Mouse (Mus musculus) liver, embryonic 11.5 days (tissue): ENCODE measurements around the gene Vps37b. TPM values are rescaled to one million over a fixed set of nuclear protein-coding genes. Genes with fewer than 3 reads are reported as not detected.
A peak's percentile ranks its signal among the peaks of the same experiment; 100 is the strongest.

ENCODE experiments used
- ATAC-seq: fragments of 200-750 bp; cut with Nextera tagmentation; replicated peaks from 2 replicates; pipeline ENCODE4 v1.8.0; 2017; ENCODE audit warnings: moderate number of reproducible peaks, mild to moderate bottlenecking, moderate TSS enrichment, moderate library complexity; ENCODE audit not compliant: low FRiP score
- DNase-seq: peaks from one replicate; pipeline ENCODE4 v3.0.0-alpha.2; 2017; ENCODE audit warnings: low spot score
- H3K27ac ChIP-seq: fragments of 300-500 bp; sonication (generic); 2 replicates; pipeline ENCODE4 v1.5.1; 2014; ENCODE audit warnings: mild to moderate bottlenecking, low read depth, low read length, control low read depth
- H3K27me3 ChIP-seq: fragments of 300-500 bp; sonication (generic); replicated peaks from 2 replicates; pipeline ENCODE4 v1.6.1; 2014; ENCODE audit warnings: low read length, mixed read lengths; ENCODE audit not compliant: control insufficient read depth, insufficient read depth
- H3K36me3 ChIP-seq: fragments of 300-500 bp; sonication (generic); 2 replicates; pipeline ENCODE4 v1.6.1; 2014; ENCODE audit warnings: mild to moderate bottlenecking, low read length, moderate library complexity, mixed read lengths; ENCODE audit not compliant: control insufficient read depth, insufficient read depth
- H3K4me1 ChIP-seq: fragments of 300-500 bp; sonication (generic); replicated peaks from 2 replicates; pipeline ENCODE4 v1.6.1; 2014; ENCODE audit warnings: low read length, mixed read lengths; ENCODE audit not compliant: control insufficient read depth, insufficient read depth
- H3K4me2 ChIP-seq: fragments of 300-500 bp; sonication (generic); 2 replicates; pipeline ENCODE4 v1.6.1; 2014; ENCODE audit warnings: mild to moderate bottlenecking, control low read depth, moderate library complexity
- H3K4me3 ChIP-seq: fragments of 300-500 bp; sonication (generic); 2 replicates; pipeline ENCODE4 v1.5.1; 2014; ENCODE audit warnings: low read depth, low read length, control low read depth
- H3K9ac ChIP-seq: fragments of 300-500 bp; sonication (generic); 2 replicates; pipeline ENCODE4 v1.6.1; 2014; ENCODE audit warnings: low read depth, low read length, control low read depth
- H3K9me3 ChIP-seq: fragments of 300-500 bp; sonication (generic); 2 replicates; pipeline ENCODE4 v1.6.1; 2016; ENCODE audit warnings: low read length, inconsistent platforms, mixed read lengths; ENCODE audit not compliant: control insufficient read depth
- WGBS: fragments of 180-500 bp; shearing (Covaris S2); extraction: QIAGEN DNeasy Blood & Tissue Kit; methylation state at CpG from one replicate; pipeline ENCODE4 v1.1.7; 2014; 5-methylcytosine and 5-hydroxymethylcytosine counted together
- polyA plus RNA-seq: library from polyadenylated mRNA; unstranded; fragments of >200 nt; fragmentation: Nextera tagmentation; extraction: Ambion mirVana; gene quantifications from 2 replicates; pipeline ENCODE4 v1.2.1, GENCODE M21; 2014

Vps37b gene
- polyA plus RNA-seq, 1 experiment from 2014 or later, result 31.3 TPM

DNA sequence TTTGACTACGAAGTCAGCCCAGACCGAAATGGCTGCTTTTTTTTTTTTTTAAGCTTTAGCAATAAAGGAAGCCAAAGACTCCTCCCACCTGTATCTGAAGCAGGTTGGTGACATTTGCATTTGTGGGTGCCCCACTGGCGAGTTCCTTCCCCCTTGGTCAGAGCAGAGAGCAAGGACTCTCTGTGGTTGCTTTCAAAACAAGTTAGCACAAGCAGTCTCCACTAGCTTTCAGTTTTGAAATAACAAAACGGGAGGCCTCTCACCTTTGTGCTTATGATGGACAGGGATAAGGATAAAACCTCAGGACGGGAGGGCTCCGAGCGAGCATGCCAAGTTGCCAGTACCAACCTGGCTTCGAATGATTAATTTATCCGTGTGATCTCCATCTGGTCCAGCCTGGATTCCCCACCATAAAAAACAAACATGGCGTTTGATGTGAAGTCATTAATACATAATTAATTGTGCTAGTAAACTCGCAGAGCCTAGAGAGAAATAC lies 57.4 kb downstream of the Vps37b start:
- Histone ChIP-seq H3K4me3 (peak overlapping the region; percentile 76), H3K4me1 (peaks cover 7% of the 10 kb centered on the region; the same call in 1 of the 2 replicates), H3K9ac (peak overlapping the region; percentile 22; the same call in 1 of the 2 replicates), H3K36me3 (no peaks in the 10 kb centered on the region), H3K4me2 (peak overlapping the region; percentile 95), H3K27ac (no peak overlapping the region), H3K27me3 (peaks cover 2% of the 10 kb centered on the region; the same call in 1 of the 2 replicates), H3K9me3 (no peaks in the 10 kb centered on the region)
- DNase-seq, result no peak
- ATAC-seq, result no peak
- WGBS, result 36% methylated on average over 11 of the region's 11 CpGs

DNA sequence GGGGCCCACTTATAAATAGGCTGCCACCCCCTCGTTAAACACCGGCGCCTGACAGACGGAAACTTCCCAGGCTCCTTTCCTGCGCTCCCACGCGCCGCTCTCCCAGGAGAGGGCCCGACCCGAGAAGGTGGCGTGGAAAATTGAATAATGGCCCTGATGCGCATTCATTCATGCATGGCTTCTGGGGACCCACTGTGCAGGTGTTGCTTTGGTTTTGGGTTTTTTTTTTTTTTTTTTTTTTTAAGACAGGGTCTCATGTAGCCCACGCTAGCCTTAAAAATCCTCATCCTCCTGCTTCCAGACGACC lies 57.9 kb downstream of the Vps37b start:
- 2% methylated on average over 14 of the region's 14 CpGs for WGBS
- no peak for ATAC-seq
- no peaks in the 10 kb centered on the region for H3K36me3 ChIP-seq
- no peak for DNase-seq
- H3K27ac ChIP-seq, result peak overlapping the region; percentile 70
- H3K4me2 ChIP-seq, result peak overlapping the region; percentile 95
- peak overlapping the region; percentile 76 for H3K4me3 ChIP-seq
- peak overlapping the region; percentile 78 for H3K9ac ChIP-seq
- peaks cover 2% of the 10 kb centered on the region; the same call in 1 of the 2 replicates for H3K27me3 ChIP-seq
- peaks cover 7% of the 10 kb centered on the region; the same call in 1 of the 2 replicates for H3K4me1 ChIP-seq
- H3K9me3 ChIP-seq, result no peaks in the 10 kb centered on the region

DNA sequence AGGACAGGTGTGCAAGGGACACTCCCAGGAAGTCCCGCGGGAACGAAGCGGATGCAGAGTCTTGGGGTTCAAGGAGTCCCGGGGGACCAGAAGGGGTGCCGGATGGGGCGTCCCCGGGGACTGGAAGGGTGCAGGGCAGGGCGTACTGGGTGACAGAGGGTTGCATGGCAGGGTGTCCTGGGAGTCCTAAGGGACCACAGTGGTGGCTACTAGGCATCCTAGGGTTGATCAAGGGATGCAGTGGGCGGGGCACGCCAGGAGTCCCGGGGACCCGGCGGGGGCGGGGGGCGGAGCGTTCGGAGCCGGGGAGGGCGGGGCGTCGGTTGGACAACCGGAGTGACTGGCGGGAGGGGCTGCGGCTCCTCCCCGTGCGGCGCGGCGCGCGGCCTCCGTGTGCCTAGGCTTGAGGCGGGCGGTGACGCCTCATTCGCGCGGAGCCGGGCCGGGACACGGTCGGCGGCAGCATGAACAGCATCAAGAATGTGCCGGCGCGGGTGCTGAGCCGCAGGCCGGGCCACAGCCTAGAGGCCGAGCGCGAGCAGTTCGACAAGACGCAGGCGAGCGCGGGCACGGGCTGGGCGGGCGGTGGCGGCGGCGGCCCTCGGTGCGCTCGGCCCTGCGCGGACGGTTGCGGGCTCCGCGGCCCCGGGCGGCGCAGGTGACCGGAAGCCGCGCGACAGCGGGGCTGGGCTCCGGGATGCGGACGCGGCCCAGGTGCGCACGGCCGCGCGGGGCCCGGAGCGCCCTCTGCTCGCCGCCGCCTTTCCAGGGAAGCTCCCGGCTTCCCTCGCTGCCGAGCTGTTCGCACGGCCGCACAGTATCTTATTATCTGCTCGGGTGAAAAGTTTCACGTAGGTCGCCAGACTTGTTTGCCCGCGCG lies 58.5 kb downstream of the Vps37b start, which contains the start of gene Hip1r:
Hip1r (plus strand) TSS at position 330 of the 880 bp plus-strand sequence.
- Histone ChIP-seq H3K4me2 (peak within 1 kb of the TSS; percentile 95), H3K27me3 (peaks cover 2% of the 10 kb centered on the region; the same call in 1 of the 2 replicates), H3K4me3 (peak within 1 kb of the TSS; percentile 76), H3K9me3 (no peaks in the 10 kb centered on the region), H3K9ac (peak within 1 kb of the TSS; percentile 78), H3K27ac (peak within 1 kb of the TSS; percentile 70), H3K36me3 (no peaks in the 10 kb centered on the region), H3K4me1 (peaks cover 7% of the 10 kb centered on the region; the same call in 1 of the 2 replicates)
- WGBS, result 2% methylated on average over 106 of the region's 106 CpGs
- ATAC-seq (peak; percentile 89), DNase-seq (peak; percentile 80)

DNA sequence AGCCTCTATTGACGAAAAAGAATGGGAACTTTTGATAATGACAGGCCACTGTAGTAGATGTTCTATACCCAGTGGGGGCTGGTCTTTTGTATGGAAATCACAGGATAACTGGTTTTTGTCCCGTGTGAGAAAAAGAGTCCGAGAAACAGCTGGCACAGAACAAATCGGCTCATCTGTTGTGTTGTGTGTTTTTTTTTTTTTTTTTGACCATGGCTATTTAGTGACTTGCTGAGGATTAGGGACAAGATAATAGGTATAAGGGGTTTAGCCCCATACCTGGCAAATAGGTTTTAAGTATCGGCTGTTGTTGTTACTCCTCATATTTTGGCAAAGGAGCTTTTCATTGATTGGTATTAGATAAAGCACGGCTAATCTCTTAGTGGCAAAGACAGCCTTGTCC lies 59.6 kb downstream of the Vps37b start:
- ATAC-seq, result no peak
- no peak for DNase-seq
- Histone ChIP-seq H3K9me3 (no peaks in the 10 kb centered on the region), H3K36me3 (no peaks in the 10 kb centered on the region), H3K9ac (no peak overlapping the region), H3K4me2 (no peak overlapping the region), H3K27ac (no peak overlapping the region), H3K4me3 (no peak overlapping the region), H3K4me1 (peaks cover 7% of the 10 kb centered on the region; the same call in 1 of the 2 replicates), H3K27me3 (peaks cover 2% of the 10 kb centered on the region; the same call in 1 of the 2 replicates)
- 75% methylated on average over 6 of the region's 6 CpGs for WGBS

GRCm38 (mm10) chr5:123970576-123970975 lies 61.5 kb downstream of the Vps37b start:
- 84% methylated on average over 4 of the region's 4 CpGs for WGBS
- H3K9me3 ChIP-seq, result no peaks in the 10 kb centered on the region
- H3K9ac ChIP-seq, result no peak overlapping the region
- ATAC-seq (no peak), DNase-seq (no peak)
- no peak overlapping the region for H3K27ac ChIP-seq
- no peak overlapping the region for H3K4me2 ChIP-seq
- H3K27me3 ChIP-seq, result peaks cover 2% of the 10 kb centered on the region; the same call in 1 of the 2 replicates
- no peaks in the 10 kb centered on the region for H3K36me3 ChIP-seq
- peaks cover 7% of the 10 kb centered on the region; the same call in 1 of the 2 replicates for H3K4me1 ChIP-seq
- H3K4me3 ChIP-seq, result no peak overlapping the region

GRCm38 (mm10) chr5:123969216-123969615 lies 62.9 kb downstream of the Vps37b start:
- Histone ChIP-seq H3K9ac (no peak overlapping the region), H3K4me1 (peaks cover 2% of the 10 kb centered on the region; the same call in 1 of the 2 replicates), H3K4me3 (no peak overlapping the region), H3K36me3 (no peaks in the 10 kb centered on the region), H3K9me3 (no peaks in the 10 kb centered on the region), H3K27me3 (0 out of 2 replicates have a peak, but pooled peaks cover 2% of the 10 kb centered on the region), H3K27ac (no peak overlapping the region), H3K4me2 (no peak overlapping the region)
- ATAC-seq, result no peak
- no peak for DNase-seq
- 78% methylated on average over 8 of the region's 8 CpGs for WGBS

GRCm38 (mm10) chr5:123968468-123968867 lies 63.6 kb downstream of the Vps37b start:
- Histone ChIP-seq H3K4me1 (peaks cover 2% of the 10 kb centered on the region; the same call in 1 of the 2 replicates), H3K27ac (no peak overlapping the region), H3K9ac (no peak overlapping the region), H3K4me2 (no peak overlapping the region), H3K9me3 (no peaks in the 10 kb centered on the region), H3K36me3 (no peaks in the 10 kb centered on the region), H3K4me3 (no peak overlapping the region), H3K27me3 (0 out of 2 replicates have a peak, but pooled peaks cover 2% of the 10 kb centered on the region)
- WGBS, result 73% methylated on average over 5 of the region's 5 CpGs
- DNase-seq, result no peak
- ATAC-seq, result no peak

DNA sequence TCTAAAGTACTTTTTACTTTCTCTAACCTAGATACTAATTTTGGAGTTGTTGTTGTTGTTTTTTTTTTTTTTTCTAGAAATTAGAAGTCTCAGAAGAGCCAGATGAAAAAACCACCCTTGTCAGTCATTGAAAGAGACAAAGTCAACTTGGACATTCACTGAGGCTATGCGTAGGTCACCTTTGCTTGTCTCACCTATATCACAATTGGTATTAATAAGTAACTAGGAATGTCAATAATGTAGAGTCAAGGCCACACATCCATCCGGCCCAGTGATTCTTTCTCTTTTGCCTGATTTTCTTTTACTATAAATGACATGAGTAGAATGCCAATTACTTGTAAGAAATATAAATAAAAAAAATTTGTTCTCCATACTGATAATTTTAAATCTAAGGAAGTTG lies 65.3 kb downstream of the Vps37b start:
- WGBS, result 72% methylated on average over 2 of the region's 2 CpGs
- Histone ChIP-seq H3K9me3 (no peaks in the 10 kb centered on the region), H3K9ac (no peak overlapping the region), H3K4me2 (no peak overlapping the region), H3K36me3 (no peaks in the 10 kb centered on the region), H3K27me3 (no peaks in the 10 kb centered on the region), H3K4me3 (no peak overlapping the region), H3K4me1 (0 out of 2 replicates have a peak, but pooled peaks cover 2% of the 10 kb centered on the region), H3K27ac (no peak overlapping the region)
- ATAC-seq (no peak), DNase-seq (no peak)
